Mouse (Mus musculus): ENCODE results near the gene Parg. TPM values are rescaled to one million over a fixed set of nuclear protein-coding genes. Genes with fewer than 3 reads are reported as not detected.

Gene Parg
- polyA plus RNA-seq, 1 experiment = 16.5 TPM

GRCm38 (mm10) chr14:32302423-32302822, 100.7 kb downstream of the Parg start:
- WGBS = 89% methylated on average over 7 of the region's 7 CpGs
- no peak for DNase-seq
- Histone ChIP-seq H3K4me1 (ENCODE audit: control insufficient read depth, insufficient read depth, low read length) (no peaks in the 10 kb centered on the region), H3K27ac (ENCODE audit: insufficient read depth, low read length) (peak overlapping the region; percentile 94; the same call in 1 of the 2 replicates), H3K27me3 (ENCODE audit: control insufficient read depth, insufficient read depth, low read length) (no peaks in the 10 kb centered on the region), H3K4me3 (replicated peaks; ENCODE audit: insufficient read depth, low read depth, low read length) (no peak overlapping the region)
- TF ChIP-seq CTCF (IDR thresholded peaks at IDR 0.05; ENCODE audit: borderline replicate concordance, insufficient read depth, low read depth, low read length) (no peak), POLR2A (IDR thresholded peaks at IDR 0.05; ENCODE audit: borderline replicate concordance, insufficient read depth, low read length) (no peak)

- no peak for DNase-seq
- WGBS = 78% methylated on average over 8 of the region's 8 CpGs
- TF ChIP-seq POLR2A (IDR thresholded peaks at IDR 0.05; ENCODE audit: borderline replicate concordance, insufficient read depth, low read length) (no peak), CTCF (IDR thresholded peaks at IDR 0.05; ENCODE audit: borderline replicate concordance, insufficient read depth, low read depth, low read length) (no peak)
- H3K4me1 ChIP-seq (ENCODE audit: control insufficient read depth, insufficient read depth, low read length) = no peaks in the 10 kb centered on the region
- no peak overlapping the region for H3K27ac ChIP-seq (ENCODE audit: insufficient read depth, low read length)
- no peaks in the 10 kb centered on the region for H3K27me3 ChIP-seq (ENCODE audit: control insufficient read depth, insufficient read depth, low read length)
- H3K4me3 ChIP-seq (replicated peaks; ENCODE audit: insufficient read depth, low read depth, low read length) = no peak overlapping the region
Observed at GRCm38 (mm10) chr14:32304921-32305320, 103.2 kb downstream of the Parg start.

GRCm38 (mm10) chr14:32309876-32310275, 108.1 kb downstream of the Parg start:
- TF ChIP-seq CTCF (IDR thresholded peaks at IDR 0.05; ENCODE audit: borderline replicate concordance, insufficient read depth, low read depth, low read length) (peak; percentile 85), POLR2A (IDR thresholded peaks at IDR 0.05; ENCODE audit: borderline replicate concordance, insufficient read depth, low read length) (no peak)
- Histone ChIP-seq H3K4me1 (ENCODE audit: control insufficient read depth, insufficient read depth, low read length) (no peaks in the 10 kb centered on the region), H3K27ac (ENCODE audit: insufficient read depth, low read length) (no peak overlapping the region), H3K4me3 (replicated peaks; ENCODE audit: insufficient read depth, low read depth, low read length) (no peak overlapping the region), H3K27me3 (ENCODE audit: control insufficient read depth, insufficient read depth, low read length) (no peaks in the 10 kb centered on the region)
- DNase-seq = peak; percentile 71 to 81
- WGBS = 42% methylated on average over 8 of the region's 8 CpGs

- H3K4me1 ChIP-seq (ENCODE audit: control insufficient read depth, insufficient read depth, low read length) = no peaks in the 10 kb centered on the region
- DNase-seq = no peak
- WGBS = 96% methylated on average over 2 of the region's 2 CpGs
Observed at GRCm38 (mm10) chr14:32311381-32312035, 109.8 kb downstream of the Parg start.

GRCm38 (mm10) chr14:32317822-32318221, 116.1 kb downstream of the Parg start:
- TF ChIP-seq CTCF (IDR thresholded peaks at IDR 0.05; ENCODE audit: borderline replicate concordance, insufficient read depth, low read depth, low read length) (no peak), POLR2A (IDR thresholded peaks at IDR 0.05; ENCODE audit: borderline replicate concordance, insufficient read depth, low read length) (no peak)
- H3K27ac ChIP-seq (ENCODE audit: insufficient read depth, low read length) = no peak overlapping the region
- no peak overlapping the region for H3K4me3 ChIP-seq (replicated peaks; ENCODE audit: insufficient read depth, low read depth, low read length)
- 42% methylated on average over 4 of the region's 4 CpGs for WGBS
- no peak for DNase-seq
- H3K4me1 ChIP-seq (ENCODE audit: control insufficient read depth, insufficient read depth, low read length) = no peaks in the 10 kb centered on the region
- H3K27me3 ChIP-seq (ENCODE audit: control insufficient read depth, insufficient read depth, low read length) = no peaks in the 10 kb centered on the region

More at GRCm38 (mm10) chr14:32311381-32312035, 109.8 kb downstream of the Parg start:
- TF ChIP-seq POLR2A (IDR thresholded peaks at IDR 0.05; ENCODE audit: borderline replicate concordance, insufficient read depth, low read length) = no peak
- no peak for TF ChIP-seq CTCF (IDR thresholded peaks at IDR 0.05; ENCODE audit: borderline replicate concordance, insufficient read depth, low read depth, low read length)
- Histone ChIP-seq H3K27me3 (ENCODE audit: control insufficient read depth, insufficient read depth, low read length) (no peaks in the 10 kb centered on the region), H3K4me3 (replicated peaks; ENCODE audit: insufficient read depth, low read depth, low read length) (no peak overlapping the region), H3K27ac (ENCODE audit: insufficient read depth, low read length) (no peak overlapping the region)

GRCm38 (mm10) chr14:32321732-32322685, 120.3 kb downstream of the Parg start, which contains the start of gene Ogdhl:
TSS of gene Ogdhl (plus strand) at chr14:32322019.
- peak; percentile 83 to 87 for DNase-seq
- H3K27ac ChIP-seq (ENCODE audit: insufficient read depth, low read length) = peak within 1 kb of the TSS; percentile 50; the same call in 1 of the 2 replicates
- 2% methylated on average over 50 of the region's 50 CpGs for WGBS

GRCm38 (mm10) chr14:32323221-32323620, 121.5 kb downstream of the Parg start:
- H3K27ac ChIP-seq (ENCODE audit: insufficient read depth, low read length) = no peak overlapping the region
- no peaks in the 10 kb centered on the region for H3K27me3 ChIP-seq (ENCODE audit: control insufficient read depth, insufficient read depth, low read length)
- DNase-seq = peak in 1 of 2 experiments; percentile 31
- no peak overlapping the region for H3K4me3 ChIP-seq (replicated peaks; ENCODE audit: insufficient read depth, low read depth, low read length)
- 68% methylated on average over 5 of the region's 5 CpGs for WGBS
- no peak for TF ChIP-seq POLR2A (IDR thresholded peaks at IDR 0.05; ENCODE audit: borderline replicate concordance, insufficient read depth, low read length)
- TF ChIP-seq CTCF (IDR thresholded peaks at IDR 0.05; ENCODE audit: borderline replicate concordance, insufficient read depth, low read depth, low read length) = no peak
- H3K4me1 ChIP-seq (ENCODE audit: control insufficient read depth, insufficient read depth, low read length) = peaks cover 11% of the 10 kb centered on the region; the same call in 1 of the 2 replicates

More at GRCm38 (mm10) chr14:32321732-32322685, 120.3 kb downstream of the Parg start, which contains the start of gene Ogdhl:
- TF ChIP-seq CTCF (IDR thresholded peaks at IDR 0.05; ENCODE audit: borderline replicate concordance, insufficient read depth, low read depth, low read length) = no peak
- TF ChIP-seq POLR2A (IDR thresholded peaks at IDR 0.05; ENCODE audit: borderline replicate concordance, insufficient read depth, low read length) = peak; percentile 69; the same call in 1 of the 2 replicates
- Histone ChIP-seq H3K27me3 (ENCODE audit: control insufficient read depth, insufficient read depth, low read length) (no peaks in the 10 kb centered on the region), H3K4me3 (replicated peaks; ENCODE audit: insufficient read depth, low read depth, low read length) (peak within 1 kb of the TSS; percentile 85), H3K4me1 (ENCODE audit: control insufficient read depth, insufficient read depth, low read length) (peaks cover 4% of the 10 kb centered on the region; the same call in 1 of the 2 replicates)
